ENCODE assay signal across 10 mouse cellular contexts in the genomic region with DNA sequence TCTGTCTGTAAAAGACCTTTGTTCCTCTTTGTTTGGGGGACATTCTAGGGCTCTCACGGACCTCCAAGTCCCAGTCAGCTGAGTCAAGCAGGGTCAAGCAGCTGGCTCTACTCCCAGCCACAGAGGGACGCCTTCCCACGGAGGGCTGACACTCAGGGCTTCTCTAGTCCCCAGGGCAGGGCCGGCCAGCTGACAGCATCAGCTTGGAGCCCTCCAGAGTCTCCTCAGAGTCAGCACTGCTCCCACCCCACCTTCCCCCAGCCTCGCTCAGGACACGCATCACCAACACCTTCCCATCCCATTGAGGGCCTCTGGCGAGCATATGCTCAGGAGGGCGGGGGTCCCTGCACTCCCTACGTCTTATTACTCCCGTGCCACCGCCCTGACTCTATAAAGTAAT. TPM values are rescaled to one million over a fixed set of nuclear protein-coding genes. Genes with fewer than 3 reads are reported as not detected.
A peak's percentile ranks its signal among the peaks of the same experiment; 100 is the strongest.
DNase-seq lines count a peak whose midpoint lies in the region; ATAC-seq lines count a peak whose summit lies in the region.
"Had no signal": no experiment of that assay in that cellular context is flagged by ENCODE, and none has a peak within 500 bp of the region (broad histone marks: within the 10 kb centered on the region; RNA-seq: fewer than 3 reads in every experiment).

No protein-coding gene starts in this region.

- H3K27me3 ChIP-seq in forebrain, embryonic 11.5 days (ENCODE audit: control insufficient read depth, insufficient read depth, low read length): no peaks in the 10 kb centered on the region
- no peaks in the 10 kb centered on the region for H3K27me3 ChIP-seq in forebrain, embryonic 16.5 days (replicated peaks; ENCODE audit: control insufficient read depth, insufficient read depth, low read length)
- no peaks in the 10 kb centered on the region for H3K27me3 ChIP-seq in midbrain, embryonic 13.5 days
- H3K27me3 ChIP-seq in midbrain, embryonic 15.5 days (replicated peaks): no peaks in the 10 kb centered on the region
- H3K27me3 ChIP-seq in kidney, embryonic 15.5 days: peaks cover 17% of the 10 kb centered on the region; the same call in 1 of the 2 replicates

- 0 out of 2 replicates have a peak, but pooled peaks have one; percentile 15 for ATAC-seq in forebrain, embryonic 11.5 days (replicated peaks; ENCODE audit: low FRiP score)
- no peak for ATAC-seq in forebrain, embryonic 16.5 days
- 0 out of 2 replicates have a peak, but pooled peaks have one; percentile 45 for ATAC-seq in midbrain, embryonic 13.5 days
- ATAC-seq in midbrain, embryonic 15.5 days (replicated peaks): no peak
- peak; percentile 57 for ATAC-seq in kidney, embryonic 15.5 days (replicated peaks; ENCODE audit: low FRiP score)

- 0 out of 2 replicates have a peak overlapping the region, but pooled peaks have one; percentile 12 for H3K9ac ChIP-seq in forebrain, embryonic 11.5 days (ENCODE audit: low read length)
- H3K9ac ChIP-seq in forebrain, embryonic 16.5 days (replicated peaks; ENCODE audit: low read depth, low read length): no peak overlapping the region
- no peak overlapping the region for H3K9ac ChIP-seq in midbrain, embryonic 13.5 days (replicated peaks)
- no peak overlapping the region for H3K9ac ChIP-seq in midbrain, embryonic 15.5 days
- no peak overlapping the region for H3K9ac ChIP-seq in kidney, embryonic 15.5 days

- WGBS in forebrain, embryonic 11.5 days: 25% methylated on average over 11 of the region's 11 CpGs
- WGBS in forebrain, embryonic 16.5 days: 15% methylated on average over 11 of the region's 11 CpGs
- WGBS in midbrain, embryonic 13.5 days: 19% methylated on average over 11 of the region's 11 CpGs
- 19% methylated on average over 11 of the region's 11 CpGs for WGBS in midbrain, embryonic 15.5 days
- WGBS in kidney, embryonic 15.5 days: 6% methylated on average over 11 of the region's 11 CpGs

- H3K4me2 ChIP-seq in forebrain, embryonic 11.5 days (ENCODE audit: low read depth, low read length, severe bottlenecking): no peak overlapping the region
- no peak overlapping the region for H3K4me2 ChIP-seq in forebrain, embryonic 16.5 days (ENCODE audit: low read length)
- no peak overlapping the region for H3K4me2 ChIP-seq in midbrain, embryonic 13.5 days (replicated peaks)
- H3K4me2 ChIP-seq in midbrain, embryonic 15.5 days: no peak overlapping the region
- peak overlapping the region; percentile 18; the same call in 1 of the 2 replicates for H3K4me2 ChIP-seq in kidney, embryonic 15.5 days

- no peak overlapping the region for H3K27ac ChIP-seq in forebrain, embryonic 11.5 days (ENCODE audit: low read depth, low read length)
- H3K27ac ChIP-seq in forebrain, embryonic 16.5 days (ENCODE audit: low read length): no peak overlapping the region
- no peak overlapping the region for H3K27ac ChIP-seq in midbrain, embryonic 13.5 days
- no peak overlapping the region for H3K27ac ChIP-seq in midbrain, embryonic 15.5 days
- H3K27ac ChIP-seq in kidney, embryonic 15.5 days: 0 out of 2 replicates have a peak overlapping the region, but pooled peaks have one; percentile 10

- H3K4me1 ChIP-seq in forebrain, embryonic 11.5 days (replicated peaks; ENCODE audit: control insufficient read depth, insufficient read depth, low read length): peaks cover 16% of the 10 kb centered on the region
- peaks cover 9% of the 10 kb centered on the region for H3K4me1 ChIP-seq in forebrain, embryonic 16.5 days (replicated peaks; ENCODE audit: control insufficient read depth, insufficient read depth, low read length)
- H3K4me1 ChIP-seq in midbrain, embryonic 13.5 days (replicated peaks): peaks cover 31% of the 10 kb centered on the region
- 0 out of 2 replicates have a peak, but pooled peaks cover 15% of the 10 kb centered on the region for H3K4me1 ChIP-seq in midbrain, embryonic 15.5 days
- peaks cover 60% of the 10 kb centered on the region for H3K4me1 ChIP-seq in kidney, embryonic 15.5 days

- H3K4me3 ChIP-seq in forebrain, embryonic 11.5 days (ENCODE audit: low read depth, low read length): no peak overlapping the region
- no peak overlapping the region for H3K4me3 ChIP-seq in forebrain, embryonic 16.5 days (replicated peaks; ENCODE audit: low read length)
- no peak overlapping the region for H3K4me3 ChIP-seq in midbrain, embryonic 13.5 days (replicated peaks)
- no peak overlapping the region for H3K4me3 ChIP-seq in midbrain, embryonic 15.5 days
- no peak overlapping the region for H3K4me3 ChIP-seq in kidney, embryonic 15.5 days (replicated peaks)

- peak; percentile 59 for DNase-seq in forebrain, embryonic 11.5 days (ENCODE audit: low spot score)
- no peak for DNase-seq in c-Kit-positive CD71-positive TER-119-positive erythroid progenitor cells, embryonic 14.5 days (ENCODE audit: low spot score)
- no peak for DNase-seq in cerebellum, adult 18-20 months
- DNase-seq in cerebellum, postnatal 14 days: no peak

- no peaks in the 10 kb centered on the region for H3K9me3 ChIP-seq in forebrain, embryonic 11.5 days (ENCODE audit: control insufficient read depth, low read length)
- H3K9me3 ChIP-seq in forebrain, embryonic 16.5 days (ENCODE audit: control insufficient read depth, low read length): no peaks in the 10 kb centered on the region
- no peaks in the 10 kb centered on the region for H3K9me3 ChIP-seq in midbrain, embryonic 13.5 days
- H3K9me3 ChIP-seq in midbrain, embryonic 15.5 days: no peaks in the 10 kb centered on the region
- no peaks in the 10 kb centered on the region for H3K9me3 ChIP-seq in kidney, embryonic 15.5 days (replicated peaks)

- H3K36me3 ChIP-seq in forebrain, embryonic 11.5 days (ENCODE audit: control insufficient read depth, insufficient read depth, low read length): no peaks in the 10 kb centered on the region
- no peaks in the 10 kb centered on the region for H3K36me3 ChIP-seq in forebrain, embryonic 16.5 days (ENCODE audit: control insufficient read depth, insufficient read depth)
- no peaks in the 10 kb centered on the region for H3K36me3 ChIP-seq in midbrain, embryonic 13.5 days
- no peaks in the 10 kb centered on the region for H3K36me3 ChIP-seq in midbrain, embryonic 15.5 days (replicated peaks)
- H3K36me3 ChIP-seq in kidney, embryonic 15.5 days: no peaks in the 10 kb centered on the region

RNA-seq across cellular contexts. Expression of a gene that starts 39.6 kb away (rescaled TPM):
- 0.23 and 0.29 TPM in 2 replicates for polyA plus RNA-seq in forebrain, embryonic 11.5 days (2014; fragmentation: Nextera tagmentation; extraction: Ambion mirVana)
- polyA plus RNA-seq in forebrain, embryonic 16.5 days (2015; fragmentation: Nextera tagmentation; extraction: Ambion mirVana): 0.10 TPM in 1 of 2 replicates, not detected in the other
- not detected in 2 replicates for polyA plus RNA-seq in midbrain, embryonic 13.5 days (2015; fragmentation: Nextera tagmentation; extraction: Ambion mirVana)
- not detected in 2 replicates for polyA plus RNA-seq in midbrain, embryonic 15.5 days (2015; fragmentation: Nextera tagmentation; extraction: Ambion mirVana)
- not detected in 2 replicates for polyA plus RNA-seq in kidney, embryonic 15.5 days (2015; fragmentation: Nextera tagmentation; extraction: Ambion mirVana)
- polyA plus RNA-seq: large intestine, adult 2 months; neural tube, embryonic 14.5 days had no signal

Comparison
In these comparisons a context has a peak if more than half of its experiments do, and no peak if none do; other contexts are left out.
1. ATAC-seq: peak in forebrain, embryonic 11.5 days (single experiment), midbrain, embryonic 13.5 days (single experiment) and kidney, embryonic 15.5 days (single experiment); none in forebrain, embryonic 16.5 days (single experiment) and midbrain, embryonic 15.5 days (single experiment).